Mouse (Mus musculus): ENCODE measurements around the gene Acer1. TPM values are rescaled to one million over a fixed set of nuclear protein-coding genes. Genes with fewer than 3 reads are reported as not detected.
"Not testable (repeated sequence)": the region's sequence is repeated elsewhere in the genome, so short reads cannot be mapped to it uniquely, and the experiment has no call there.

The Acer1 gene
- polyA plus RNA-seq, 1 experiment from 2014 or later = not detected

- no peak overlapping the region for H3K9ac ChIP-seq
- peak overlapping the region; percentile 74 for H3K4me2 ChIP-seq
- 0 out of 2 replicates have a peak overlapping the region, but pooled peaks have one; percentile 94 for H3K4me3 ChIP-seq
- ATAC-seq (ENCODE audit: low FRiP score, low read depth) = no peak
- no peaks in the 10 kb centered on the region for H3K36me3 ChIP-seq
- WGBS = 92% methylated on average over 2 of the region's 2 CpGs
- peaks cover 36% of the 10 kb centered on the region for H3K4me1 ChIP-seq (replicated peaks)
- H3K9me3 ChIP-seq = no peaks in the 10 kb centered on the region
- H3K27ac ChIP-seq (replicated peaks) = no peak overlapping the region
- H3K27me3 ChIP-seq = no peaks in the 10 kb centered on the region
Observed at GRCm38 (mm10) chr17:56933395-56933794, 48.5 kb downstream of the Acer1 start.

- no peaks in the 10 kb centered on the region for H3K27me3 ChIP-seq
- WGBS = 89% methylated on average over 8 of the region's 8 CpGs
- no peak overlapping the region for H3K4me2 ChIP-seq
- ATAC-seq (ENCODE audit: low FRiP score, low read depth) = no peak
- no peak overlapping the region for H3K4me3 ChIP-seq
- peaks cover 36% of the 10 kb centered on the region for H3K4me1 ChIP-seq (replicated peaks)
- H3K9me3 ChIP-seq = no peaks in the 10 kb centered on the region
- H3K27ac ChIP-seq (replicated peaks) = no peak overlapping the region
- no peak overlapping the region for H3K9ac ChIP-seq
- peaks cover 8% of the 10 kb centered on the region for H3K36me3 ChIP-seq
Observed at GRCm38 (mm10) chr17:56930026-56930425, 51.9 kb downstream of the Acer1 start.

- Histone ChIP-seq H3K27me3 (no peaks in the 10 kb centered on the region), H3K4me1 (replicated peaks) (peaks cover 34% of the 10 kb centered on the region), H3K9ac (no peak overlapping the region), H3K36me3 (peaks cover 13% of the 10 kb centered on the region), H3K4me2 (no peak overlapping the region), H3K9me3 (no peaks in the 10 kb centered on the region), H3K4me3 (no peak overlapping the region), H3K27ac (replicated peaks) (no peak overlapping the region)
- no peak for ATAC-seq (ENCODE audit: low FRiP score, low read depth)
- 76% methylated on average over 1 of the region's 1 CpGs for WGBS
Observed at GRCm38 (mm10) chr17:56929530-56929929, 52.4 kb downstream of the Acer1 start.

GRCm38 (mm10) chr17:56929101-56929500 is 52.8 kb downstream of the Acer1 start:
- Histone ChIP-seq H3K36me3 (peaks cover 17% of the 10 kb centered on the region), H3K4me2 (no peak overlapping the region), H3K27me3 (no peaks in the 10 kb centered on the region), H3K27ac (replicated peaks) (no peak overlapping the region), H3K9me3 (no peaks in the 10 kb centered on the region), H3K4me1 (replicated peaks) (peaks cover 30% of the 10 kb centered on the region), H3K4me3 (no peak overlapping the region), H3K9ac (no peak overlapping the region)
- no peak for ATAC-seq (ENCODE audit: low FRiP score, low read depth)

- Histone ChIP-seq H3K4me3 (no peak overlapping the region), H3K27ac (replicated peaks) (no peak overlapping the region), H3K4me2 (no peak overlapping the region), H3K27me3 (no peaks in the 10 kb centered on the region), H3K9ac (no peak overlapping the region), H3K9me3 (no peaks in the 10 kb centered on the region), H3K36me3 (peaks cover 30% of the 10 kb centered on the region), H3K4me1 (replicated peaks) (peaks cover under 1% of the 10 kb centered on the region; the same call in 1 of the 2 replicates)
- WGBS = 91% methylated on average over 2 of the region's 2 CpGs
- ATAC-seq (ENCODE audit: low FRiP score, low read depth) = no peak
Observed at GRCm38 (mm10) chr17:56925998-56926397, 55.9 kb downstream of the Acer1 start.

- no peak overlapping the region for H3K4me2 ChIP-seq
- no peak for ATAC-seq (ENCODE audit: low FRiP score, low read depth)
- WGBS = 87% methylated on average over 3 of the region's 3 CpGs
- H3K4me3 ChIP-seq = no peak overlapping the region
- no peak overlapping the region for H3K9ac ChIP-seq
- H3K27ac ChIP-seq (replicated peaks) = no peak overlapping the region
- no peaks in the 10 kb centered on the region for H3K27me3 ChIP-seq
- H3K9me3 ChIP-seq = no peaks in the 10 kb centered on the region
- H3K4me1 ChIP-seq (replicated peaks) = no peaks in the 10 kb centered on the region
- peaks cover 49% of the 10 kb centered on the region for H3K36me3 ChIP-seq
Observed at GRCm38 (mm10) chr17:56919725-56920124, 62.2 kb downstream of the Acer1 start.

GRCm38 (mm10) chr17:56917166-56917565 is 64.8 kb downstream of the Acer1 start:
- no peak overlapping the region for H3K27ac ChIP-seq (replicated peaks)
- H3K9me3 ChIP-seq = no peaks in the 10 kb centered on the region
- no peak for ATAC-seq (ENCODE audit: low FRiP score, low read depth)
- H3K4me2 ChIP-seq = no peak overlapping the region
- no peaks in the 10 kb centered on the region for H3K4me1 ChIP-seq (replicated peaks)
- no peak overlapping the region for H3K4me3 ChIP-seq
- H3K9ac ChIP-seq = no peak overlapping the region
- no peaks in the 10 kb centered on the region for H3K27me3 ChIP-seq
- peaks cover 47% of the 10 kb centered on the region for H3K36me3 ChIP-seq
- 96% methylated on average over 2 of the region's 2 CpGs for WGBS

- Histone ChIP-seq H3K9me3 (no peaks in the 10 kb centered on the region), H3K27ac (replicated peaks) (no peak overlapping the region), H3K4me1 (replicated peaks) (no peaks in the 10 kb centered on the region), H3K36me3 (peaks cover 43% of the 10 kb centered on the region), H3K27me3 (no peaks in the 10 kb centered on the region), H3K4me3 (no peak overlapping the region), H3K9ac (no peak overlapping the region), H3K4me2 (no peak overlapping the region)
- ATAC-seq (ENCODE audit: low FRiP score, low read depth) = no peak
Observed at GRCm38 (mm10) chr17:56913444-56913843, 68.5 kb downstream of the Acer1 start.

- no peak overlapping the region for H3K4me3 ChIP-seq
- ATAC-seq (ENCODE audit: low FRiP score, low read depth) = no peak
- H3K27me3 ChIP-seq = no peaks in the 10 kb centered on the region
- no peak overlapping the region for H3K4me2 ChIP-seq
- H3K4me1 ChIP-seq (replicated peaks) = 0 out of 2 replicates have a peak, but pooled peaks cover 2% of the 10 kb centered on the region
- H3K27ac ChIP-seq (replicated peaks) = no peak overlapping the region
- peaks cover 43% of the 10 kb centered on the region for H3K36me3 ChIP-seq
- H3K9ac ChIP-seq = no peak overlapping the region
- no peaks in the 10 kb centered on the region for H3K9me3 ChIP-seq
- 94% methylated on average over 3 of the region's 3 CpGs for WGBS
Observed at GRCm38 (mm10) chr17:56913023-56913422, 68.9 kb downstream of the Acer1 start.

GRCm38 (mm10) chr17:56909764-56910163 is 72.2 kb downstream of the Acer1 start:
- not testable (repeated sequence) for H3K4me1 ChIP-seq (replicated peaks); H3K4me3 ChIP-seq; ATAC-seq (ENCODE audit: low FRiP score, low read depth); H3K4me2 ChIP-seq; H3K27me3 ChIP-seq; H3K9ac ChIP-seq; H3K27ac ChIP-seq (replicated peaks); H3K9me3 ChIP-seq
- H3K36me3 ChIP-seq = peaks cover 42% of the 10 kb centered on the region
- WGBS = 89% methylated on average over 2 of the region's 2 CpGs

GRCm38 (mm10) chr17:56907887-56908286 is 74.0 kb downstream of the Acer1 start:
- no peak overlapping the region for H3K9ac ChIP-seq
- 82% methylated on average over 9 of the region's 9 CpGs for WGBS
- H3K4me3 ChIP-seq = no peak overlapping the region
- H3K27me3 ChIP-seq = no peaks in the 10 kb centered on the region
- H3K4me1 ChIP-seq (replicated peaks) = 0 out of 2 replicates have a peak, but pooled peaks cover 6% of the 10 kb centered on the region
- H3K36me3 ChIP-seq = peaks cover 34% of the 10 kb centered on the region
- H3K27ac ChIP-seq (replicated peaks) = 0 out of 2 replicates have a peak overlapping the region, but pooled peaks have one; percentile 8
- H3K9me3 ChIP-seq = no peaks in the 10 kb centered on the region
- no peak for ATAC-seq (ENCODE audit: low FRiP score, low read depth)
- H3K4me2 ChIP-seq = no peak overlapping the region

GRCm38 (mm10) chr17:56907096-56907495 is 74.8 kb downstream of the Acer1 start:
- H3K36me3 ChIP-seq = peaks cover 30% of the 10 kb centered on the region

GRCm38 (mm10) chr17:56906166-56906565 is 75.8 kb downstream of the Acer1 start:
- H3K27me3 ChIP-seq = no peaks in the 10 kb centered on the region
- no peak for ATAC-seq (ENCODE audit: low FRiP score, low read depth)

More at GRCm38 (mm10) chr17:56907096-56907495, 74.8 kb downstream of the Acer1 start:
- Histone ChIP-seq H3K4me3 (no peak overlapping the region), H3K9me3 (no peaks in the 10 kb centered on the region), H3K4me1 (replicated peaks) (0 out of 2 replicates have a peak, but pooled peaks cover 6% of the 10 kb centered on the region), H3K27ac (replicated peaks) (no peak overlapping the region), H3K9ac (no peak overlapping the region), H3K27me3 (no peaks in the 10 kb centered on the region), H3K4me2 (no peak overlapping the region)
- 91% methylated on average over 5 of the region's 5 CpGs for WGBS
- no peak for ATAC-seq (ENCODE audit: low FRiP score, low read depth)

More at GRCm38 (mm10) chr17:56906166-56906565, 75.8 kb downstream of the Acer1 start:
- H3K36me3 ChIP-seq = peaks cover 29% of the 10 kb centered on the region
- H3K27ac ChIP-seq (replicated peaks) = no peak overlapping the region
- no peak overlapping the region for H3K4me3 ChIP-seq
- 0 out of 2 replicates have a peak, but pooled peaks cover 6% of the 10 kb centered on the region for H3K4me1 ChIP-seq (replicated peaks)
- WGBS = 92% methylated on average over 3 of the region's 3 CpGs
- no peak overlapping the region for H3K9ac ChIP-seq
- H3K4me2 ChIP-seq = no peak overlapping the region
- no peaks in the 10 kb centered on the region for H3K9me3 ChIP-seq
